In the genomic region with DNA sequence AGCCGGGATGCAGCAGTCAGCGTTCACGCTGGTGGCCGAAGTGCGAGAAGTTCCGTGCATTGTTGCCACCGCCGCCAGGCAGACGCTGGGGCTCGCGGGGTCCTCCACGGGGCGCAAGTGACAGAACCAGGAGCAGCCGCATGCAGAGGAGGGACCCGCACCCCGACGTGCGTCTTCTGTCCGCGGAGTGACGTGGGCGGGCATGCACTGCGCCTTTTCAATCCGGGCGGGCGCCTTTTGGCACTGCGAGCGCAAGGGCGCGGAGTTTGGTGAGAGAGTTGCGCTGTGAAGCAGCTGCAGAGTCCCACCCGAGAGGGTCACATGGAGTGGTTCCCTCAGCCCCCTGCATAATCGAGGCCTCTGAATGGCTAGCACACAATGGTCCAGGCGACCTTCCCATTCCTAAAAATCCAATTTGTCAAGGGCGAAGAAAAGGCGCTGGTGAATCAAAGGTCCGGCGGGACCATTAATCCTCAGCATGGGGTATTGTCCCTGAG, we compare ENCODE assay signal across 13 mouse cellular contexts. TPM values are rescaled to one million over a fixed set of nuclear protein-coding genes. Genes with fewer than 3 reads are reported as not detected.
DNase-seq lines count a peak whose midpoint lies in the region; ATAC-seq and TF ChIP-seq lines count a peak whose summit lies in the region.
"Had no signal": no experiment of that assay in that cellular context is flagged by ENCODE, and none has a peak within 500 bp of the region (broad histone marks: within the 10 kb centered on the region; RNA-seq: fewer than 3 reads in every experiment).

Gene Prdm13, minus strand, starts transcription at position 369 of the 497 bp plus-strand sequence.

- peaks cover 14% of the 10 kb centered on the region for H3K4me1 ChIP-seq in heart, embryonic 13.5 days
- peaks cover 27% of the 10 kb centered on the region for H3K4me1 ChIP-seq in forebrain, embryonic 15.5 days
- no peaks in the 10 kb centered on the region for H3K4me1 ChIP-seq in liver, embryonic 11.5 days (replicated peaks; ENCODE audit: control insufficient read depth, insufficient read depth, low read length)
- H3K4me1 ChIP-seq in liver, postnatal 0 days (ENCODE audit: insufficient read depth): peaks cover 6% of the 10 kb centered on the region

- H3K36me3 ChIP-seq in heart, embryonic 13.5 days: no peaks in the 10 kb centered on the region
- H3K36me3 ChIP-seq in forebrain, embryonic 15.5 days: no peaks in the 10 kb centered on the region
- H3K36me3 ChIP-seq in liver, embryonic 11.5 days (ENCODE audit: control insufficient read depth, insufficient read depth, low read length): no peaks in the 10 kb centered on the region
- H3K36me3 ChIP-seq in liver, postnatal 0 days (replicated peaks; ENCODE audit: insufficient read depth, low read length): no peaks in the 10 kb centered on the region
- H3K36me3 ChIP-seq: heart, embryonic 15.5 days; kidney, embryonic 15.5 days had no signal

- TF ChIP-seq CTCF in liver, postnatal 0 days (IDR thresholded peaks at IDR 0.05; ENCODE audit: low read depth): no peak

- TF ChIP-seq EP300 in liver, postnatal 0 days (IDR thresholded peaks at IDR 0.05; ENCODE audit: low read depth): no peak

- H3K9me3 ChIP-seq in heart, embryonic 13.5 days: no peaks in the 10 kb centered on the region
- H3K9me3 ChIP-seq in forebrain, embryonic 15.5 days: no peaks in the 10 kb centered on the region
- H3K9me3 ChIP-seq in liver, embryonic 11.5 days (ENCODE audit: control insufficient read depth, low read length): no peaks in the 10 kb centered on the region
- no peaks in the 10 kb centered on the region for H3K9me3 ChIP-seq in liver, postnatal 0 days (ENCODE audit: low read length)
- H3K9me3 ChIP-seq: heart, embryonic 15.5 days; kidney, embryonic 15.5 days had no signal

- 2% methylated on average over 38 of the region's 38 CpGs for WGBS in heart, embryonic 13.5 days
- WGBS in forebrain, embryonic 15.5 days: under 1% methylated on average over 38 of the region's 38 CpGs
- 2% methylated on average over 38 of the region's 38 CpGs for WGBS in liver, embryonic 11.5 days
- WGBS in liver, postnatal 0 days (ENCODE audit: insufficient replicate concordance): 2% methylated on average over 38 of the region's 38 CpGs

- peak within 1 kb of the TSS; percentile 8; the same call in 1 of the 2 replicates for H3K4me3 ChIP-seq in heart, embryonic 13.5 days
- peak within 1 kb of the TSS; percentile 16; the same call in 1 of the 2 replicates for H3K4me3 ChIP-seq in forebrain, embryonic 15.5 days
- no peak within 1 kb of the TSS for H3K4me3 ChIP-seq in liver, embryonic 11.5 days (ENCODE audit: low read depth, low read length)
- no peak within 1 kb of the TSS for H3K4me3 ChIP-seq in liver, postnatal 0 days (ENCODE audit: low read depth, low read length)
- H3K4me3 ChIP-seq: heart, embryonic 15.5 days; kidney, embryonic 15.5 days had no signal

- no peak for ATAC-seq in heart, embryonic 13.5 days (ENCODE audit: extremely low read depth, insufficient number of reproducible peaks, low FRiP score, low TSS enrichment)
- ATAC-seq in forebrain, embryonic 15.5 days (replicated peaks): no peak
- ATAC-seq in erythroblast, adult 5-6 weeks (replicated peaks; ENCODE audit: low FRiP score, poor library complexity, severe bottlenecking): no peak
- ATAC-seq in liver, embryonic 11.5 days (replicated peaks; ENCODE audit: low FRiP score): no peak
- ATAC-seq in liver, postnatal 0 days: no peak

- H3K4me2 ChIP-seq in heart, embryonic 13.5 days: no peak within 1 kb of the TSS
- no peak within 1 kb of the TSS; the same call in 1 of the 2 replicates for H3K4me2 ChIP-seq in forebrain, embryonic 15.5 days (replicated peaks)
- H3K4me2 ChIP-seq in liver, embryonic 11.5 days: no peak within 1 kb of the TSS
- no peak within 1 kb of the TSS for H3K4me2 ChIP-seq in liver, postnatal 0 days (ENCODE audit: low read depth, low read length)
- H3K4me2 ChIP-seq: heart, embryonic 15.5 days; kidney, embryonic 15.5 days had no signal

- DNase-seq in heart, postnatal 36 days: no peak
- DNase-seq in mesoderm, embryonic 11.5 days (ENCODE audit: low read depth, low spot score): peak; percentile 86
- peak; percentile 53 for DNase-seq in retina, embryonic 14.5 days (ENCODE audit: low spot score)
- no peak for DNase-seq in liver, embryonic 11.5 days (ENCODE audit: low spot score)
- no peak for DNase-seq in liver, postnatal 0 days
- DNase-seq: lung, postnatal 10 days had no signal

- no peak within 1 kb of the TSS for H3K27ac ChIP-seq in heart, embryonic 13.5 days (replicated peaks)
- no peak within 1 kb of the TSS for H3K27ac ChIP-seq in forebrain, embryonic 15.5 days (replicated peaks)
- no peak within 1 kb of the TSS for H3K27ac ChIP-seq in liver, embryonic 11.5 days (ENCODE audit: low read depth, low read length)
- no peak within 1 kb of the TSS for H3K27ac ChIP-seq in liver, postnatal 0 days (ENCODE audit: low read depth)
- H3K27ac ChIP-seq: heart, embryonic 15.5 days; kidney, embryonic 15.5 days had no signal

- no peak within 1 kb of the TSS for H3K9ac ChIP-seq in heart, embryonic 13.5 days
- no peak within 1 kb of the TSS for H3K9ac ChIP-seq in forebrain, embryonic 15.5 days (replicated peaks)
- H3K9ac ChIP-seq in liver, embryonic 11.5 days (ENCODE audit: low read depth, low read length): no peak within 1 kb of the TSS
- no peak within 1 kb of the TSS for H3K9ac ChIP-seq in liver, postnatal 0 days (replicated peaks)
- H3K9ac ChIP-seq: heart, embryonic 15.5 days; kidney, embryonic 15.5 days had no signal

- peaks cover 99% of the 10 kb centered on the region for H3K27me3 ChIP-seq in heart, embryonic 13.5 days (replicated peaks)
- H3K27me3 ChIP-seq in forebrain, embryonic 15.5 days: peaks cover 79% of the 10 kb centered on the region
- peaks cover 100% of the 10 kb centered on the region for H3K27me3 ChIP-seq in liver, embryonic 11.5 days (replicated peaks; ENCODE audit: control insufficient read depth, insufficient read depth, low read length)
- peaks cover 96% of the 10 kb centered on the region for H3K27me3 ChIP-seq in liver, postnatal 0 days (ENCODE audit: insufficient read depth, low read length)

- intact Hi-C loops in heart, postnatal 36 days (cut with DNase I): loop anchor here (10.0 kb wide), 1 partner anchor 799 kb away; the partner anchor contains the start of gene Pou3f2

RNA-seq across cellular contexts. Expression of gene Prdm13, which starts in this region (rescaled TPM):
- polyA plus RNA-seq in heart, embryonic 13.5 days (2015; fragmentation: Nextera tagmentation; extraction: Ambion mirVana): not detected in 2 replicates
- total RNA-seq in heart, postnatal 36 days (2021): not detected
- polyA plus RNA-seq in forebrain, embryonic 15.5 days (2015; fragmentation: Nextera tagmentation; extraction: Ambion mirVana): 0.14 and 0.34 TPM in 2 replicates
- total RNA-seq in erythroblast, adult 5-6 weeks (2015; ENCODE audit: low replicate concordance): not detected in 2 replicates
- not detected in 2 replicates for total RNA-seq in erythroblast, adult 5-6 weeks (2017; ENCODE audit: low replicate concordance)
- 0.08 TPM in 1 of 2 replicates, not detected in the other for polyA plus RNA-seq in liver, embryonic 11.5 days (2014; fragmentation: Nextera tagmentation; extraction: Ambion mirVana)
- polyA plus RNA-seq in liver, postnatal 0 days (2015; fragmentation: Nextera tagmentation; extraction: Ambion mirVana): not detected in 2 replicates
- total RNA-seq: left cerebral cortex, postnatal 25 days had no signal
- polyA plus RNA-seq: heart, embryonic 15.5 days; kidney, embryonic 15.5 days; spleen, adult 2 months had no signal

Comparison
In these comparisons a context has a peak if more than half of its experiments do, and no peak if none do; other contexts are left out.
1. H3K4me3 ChIP-seq: peak in heart, embryonic 13.5 days (single experiment) and forebrain, embryonic 15.5 days (single experiment); none in liver, embryonic 11.5 days (single experiment) and liver, postnatal 0 days (single experiment).
2. DNase-seq: peak in mesoderm, embryonic 11.5 days (single experiment) and retina, embryonic 14.5 days (single experiment); none in heart, postnatal 36 days (0 of 2), liver, embryonic 11.5 days (single experiment) and liver, postnatal 0 days (single experiment).